Mouse (Mus musculus): ENCODE results near the gene Prkn. TPM values are rescaled to one million over a fixed set of nuclear protein-coding genes. Genes with fewer than 3 reads are reported as not detected.

Prkn gene
- polyA plus RNA-seq, 1 experiment from 2014 or later = 3.2 TPM

GRCm38 (mm10) chr17:12048695-12049490 lies 1208.7 kb downstream of the Prkn start:
- 88% methylated on average over 9 of the region's 9 CpGs for WGBS (ENCODE audit: missing documents)

DNA sequence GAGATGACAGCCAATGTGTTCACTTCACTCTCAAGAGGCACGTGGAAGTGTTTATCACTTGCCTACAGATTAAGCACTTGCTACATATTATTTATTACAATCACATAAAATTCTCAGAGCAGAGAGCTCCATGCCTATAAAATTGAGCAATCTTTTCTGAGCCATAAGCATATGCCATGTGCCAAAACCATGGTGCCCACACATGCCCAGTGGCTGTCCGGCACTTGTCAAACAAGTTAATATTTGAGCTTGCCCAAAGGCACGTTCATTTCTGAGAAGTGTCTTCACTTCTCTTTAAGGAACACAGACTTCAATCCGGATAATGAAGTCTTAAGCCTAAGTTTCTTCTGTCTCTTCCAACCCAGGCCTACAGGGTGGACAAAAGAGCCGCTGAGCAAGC lies 1210.1 kb downstream of the Prkn start:
- no peak overlapping the region for H3K4me3 ChIP-seq (ENCODE audit: inconsistent target)
- H3K79me2 ChIP-seq (ENCODE audit: inconsistent target) = no peaks in the 10 kb centered on the region
- no peaks in the 10 kb centered on the region for H3K36me3 ChIP-seq (ENCODE audit: inconsistent target)
- WGBS (ENCODE audit: missing documents) = 91% methylated on average over 5 of the region's 5 CpGs
- no peak overlapping the region for H3K27ac ChIP-seq

More at GRCm38 (mm10) chr17:12048695-12049490, 1208.7 kb downstream of the Prkn start:
- H3K4me3 ChIP-seq (ENCODE audit: inconsistent target) = no peak overlapping the region
- no peaks in the 10 kb centered on the region for H3K36me3 ChIP-seq (ENCODE audit: inconsistent target)
- no peak overlapping the region for H3K27ac ChIP-seq
- H3K79me2 ChIP-seq (ENCODE audit: inconsistent target) = no peaks in the 10 kb centered on the region

DNA sequence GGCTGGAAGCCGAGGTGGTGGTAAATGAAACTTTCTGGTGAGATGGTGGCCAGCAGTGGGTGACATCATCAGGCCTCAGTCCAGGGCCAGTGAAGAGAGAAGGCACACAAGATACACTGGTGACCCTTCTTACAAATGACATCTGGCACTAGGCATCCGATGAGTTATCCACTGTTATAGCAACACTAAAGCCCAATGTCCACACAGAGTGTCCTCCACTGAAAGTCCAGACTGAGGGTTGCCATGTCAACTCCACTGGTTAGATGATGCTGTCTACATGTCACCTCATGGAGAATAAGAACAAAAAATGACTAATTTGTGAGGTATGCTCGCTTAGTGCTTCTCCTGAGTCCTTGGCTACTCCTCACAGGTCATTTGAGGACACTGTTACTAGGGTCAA lies 1210.8 kb downstream of the Prkn start:
- Histone ChIP-seq H3K27ac (no peak overlapping the region), H3K79me2 (ENCODE audit: inconsistent target) (no peaks in the 10 kb centered on the region), H3K36me3 (ENCODE audit: inconsistent target) (no peaks in the 10 kb centered on the region), H3K4me3 (ENCODE audit: inconsistent target) (no peak overlapping the region)
- 93% methylated on average over 3 of the region's 3 CpGs for WGBS (ENCODE audit: missing documents)

GRCm38 (mm10) chr17:12052651-12053050 lies 1212.5 kb downstream of the Prkn start:
- Histone ChIP-seq H3K36me3 (ENCODE audit: inconsistent target) (no peaks in the 10 kb centered on the region), H3K4me3 (ENCODE audit: inconsistent target) (no peak overlapping the region), H3K79me2 (ENCODE audit: inconsistent target) (no peaks in the 10 kb centered on the region), H3K27ac (no peak overlapping the region)
- 95% methylated on average over 12 of the region's 12 CpGs for WGBS (ENCODE audit: missing documents)

DNA sequence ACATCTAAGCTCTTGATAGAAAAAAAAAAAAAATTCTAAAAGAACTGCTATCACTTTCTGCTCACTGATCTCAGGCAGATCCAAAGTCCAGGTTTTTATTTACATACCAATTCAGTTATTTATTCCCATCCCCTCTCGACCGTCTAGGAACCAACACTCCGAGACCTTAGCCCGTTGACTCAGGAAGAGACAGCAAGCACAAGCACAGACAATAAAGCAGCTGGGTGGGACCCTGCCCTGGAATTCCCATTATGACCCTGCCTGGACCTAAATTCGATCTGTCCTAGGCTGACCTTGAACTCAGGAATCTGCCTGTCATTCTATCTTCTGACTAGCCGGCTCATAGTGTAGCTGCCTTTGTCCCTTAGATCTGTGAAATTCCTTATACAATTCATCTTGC lies 1218.9 kb downstream of the Prkn start:
- WGBS (ENCODE audit: missing documents) = 89% methylated on average over 6 of the region's 6 CpGs
- no peak overlapping the region for H3K27ac ChIP-seq
- no peaks in the 10 kb centered on the region for H3K79me2 ChIP-seq (ENCODE audit: inconsistent target)
- no peak overlapping the region for H3K4me3 ChIP-seq (ENCODE audit: inconsistent target)
- no peaks in the 10 kb centered on the region for H3K36me3 ChIP-seq (ENCODE audit: inconsistent target)

- H3K4me3 ChIP-seq (ENCODE audit: inconsistent target) = no peak overlapping the region
- H3K79me2 ChIP-seq (ENCODE audit: inconsistent target) = no peaks in the 10 kb centered on the region
- WGBS (ENCODE audit: missing documents) = 89% methylated on average over 10 of the region's 10 CpGs
- H3K36me3 ChIP-seq (ENCODE audit: inconsistent target) = no peaks in the 10 kb centered on the region
- H3K27ac ChIP-seq = no peak overlapping the region
These were observed 1221.2 kb downstream of the Prkn start for GRCm38 (mm10) chr17:12061381-12061780.

DNA sequence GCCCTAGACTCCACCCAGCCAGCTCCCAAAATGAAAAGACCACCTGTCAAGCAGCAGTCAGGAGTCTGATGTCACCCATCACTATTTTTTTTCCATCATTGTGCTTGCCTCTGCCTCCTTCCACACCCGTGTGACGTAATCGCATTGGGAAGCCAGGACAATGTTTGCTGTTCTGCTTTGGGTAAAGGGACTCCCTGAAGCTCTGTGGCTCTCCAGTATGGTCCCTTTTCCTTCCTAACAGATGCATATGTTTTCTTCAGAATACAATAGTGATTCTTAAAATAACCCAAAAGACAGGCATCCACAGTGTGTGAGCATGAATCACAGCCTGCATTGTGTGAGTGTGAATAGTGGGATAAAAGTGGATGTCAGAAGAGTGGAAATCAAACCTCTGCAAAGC lies 1222.7 kb downstream of the Prkn start:
- Histone ChIP-seq H3K4me3 (ENCODE audit: inconsistent target) (no peak overlapping the region), H3K27ac (no peak overlapping the region), H3K36me3 (ENCODE audit: inconsistent target) (no peaks in the 10 kb centered on the region), H3K79me2 (ENCODE audit: inconsistent target) (no peaks in the 10 kb centered on the region)
- WGBS (ENCODE audit: missing documents) = 95% methylated on average over 3 of the region's 3 CpGs

DNA sequence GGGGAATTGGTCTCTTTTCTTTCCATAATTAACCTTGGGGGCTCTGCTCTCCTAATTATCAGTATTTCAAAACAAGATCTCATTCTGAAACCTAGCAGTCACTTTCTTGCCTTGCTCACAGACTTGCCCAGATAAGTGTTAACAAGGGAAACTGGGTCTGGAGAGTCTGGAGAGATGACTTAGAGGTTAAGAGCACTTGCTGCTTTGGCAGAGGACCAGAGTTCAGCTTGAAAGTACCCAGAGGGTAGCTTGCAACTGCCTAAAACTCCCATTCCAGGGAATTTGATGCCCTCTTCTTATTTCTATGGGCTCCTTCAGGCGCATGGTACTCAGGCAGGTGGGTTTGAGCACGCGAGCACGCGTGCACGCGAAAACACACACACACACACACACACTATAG lies 1223.3 kb downstream of the Prkn start:
- no peak overlapping the region for H3K4me3 ChIP-seq (ENCODE audit: inconsistent target)
- no peaks in the 10 kb centered on the region for H3K36me3 ChIP-seq (ENCODE audit: inconsistent target)
- H3K27ac ChIP-seq = no peak overlapping the region
- 98% methylated on average over 7 of the region's 7 CpGs for WGBS (ENCODE audit: missing documents)
- no peaks in the 10 kb centered on the region for H3K79me2 ChIP-seq (ENCODE audit: inconsistent target)

DNA sequence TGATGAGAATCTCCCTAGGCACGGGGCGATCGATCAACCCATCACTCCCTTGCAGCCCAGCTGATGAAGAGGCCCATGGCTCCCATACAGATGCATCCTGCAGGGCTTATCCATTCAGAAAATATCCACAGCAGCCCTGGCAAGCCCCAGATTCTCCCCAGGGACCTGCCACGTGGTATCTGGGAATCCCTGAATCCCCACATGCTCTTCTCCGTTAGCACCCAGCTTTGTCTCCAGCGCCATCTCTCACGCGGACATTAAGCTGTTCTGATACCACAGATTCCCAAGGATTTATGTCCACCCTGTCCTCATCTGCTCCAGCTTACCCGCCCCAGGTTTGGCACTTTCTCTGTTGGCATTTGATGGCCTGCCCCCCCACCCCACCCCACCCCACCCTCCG lies 1225.9 kb downstream of the Prkn start:
- H3K27ac ChIP-seq = no peak overlapping the region
- no peak overlapping the region for H3K4me3 ChIP-seq (ENCODE audit: inconsistent target)
- no peaks in the 10 kb centered on the region for H3K79me2 ChIP-seq (ENCODE audit: inconsistent target)
- 85% methylated on average over 10 of the region's 10 CpGs for WGBS (ENCODE audit: missing documents)
- no peaks in the 10 kb centered on the region for H3K36me3 ChIP-seq (ENCODE audit: inconsistent target)

DNA sequence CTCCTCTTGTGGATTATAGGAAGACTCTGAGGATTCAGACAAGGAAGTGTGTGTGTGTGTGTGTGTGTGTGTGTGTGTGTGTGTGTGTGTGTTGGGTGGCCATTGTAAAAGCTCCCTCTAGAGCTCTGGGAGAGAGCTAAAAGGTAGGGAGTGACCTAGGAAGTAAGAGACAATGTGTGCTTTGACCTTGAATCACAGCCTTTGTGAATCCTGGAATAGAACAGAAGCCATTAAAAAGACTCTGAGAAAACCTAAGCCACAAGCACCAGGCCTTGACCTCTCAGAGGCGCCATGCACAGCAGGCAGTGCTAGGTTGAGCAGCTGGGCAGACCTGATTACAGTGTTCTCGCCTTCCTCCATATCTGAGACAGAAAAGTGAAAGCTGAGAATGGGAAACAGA lies 1236.6 kb downstream of the Prkn start:
- H3K79me2 ChIP-seq (ENCODE audit: inconsistent target) = no peaks in the 10 kb centered on the region
- no peaks in the 10 kb centered on the region for H3K36me3 ChIP-seq (ENCODE audit: inconsistent target)
- H3K4me3 ChIP-seq (ENCODE audit: inconsistent target) = no peak overlapping the region
- no peak overlapping the region for H3K27ac ChIP-seq
- WGBS (ENCODE audit: missing documents) = 80% methylated on average over 2 of the region's 2 CpGs

GRCm38 (mm10) chr17:12080656-12081495 lies 1240.7 kb downstream of the Prkn start:
- Histone ChIP-seq H3K79me2 (ENCODE audit: inconsistent target) (no peaks in the 10 kb centered on the region), H3K36me3 (ENCODE audit: inconsistent target) (no peaks in the 10 kb centered on the region)
- 63% methylated on average over 20 of the region's 20 CpGs for WGBS (ENCODE audit: missing documents)

GRCm38 (mm10) chr17:12082201-12082600 lies 1242.0 kb downstream of the Prkn start:
- Histone ChIP-seq H3K79me2 (ENCODE audit: inconsistent target) (no peaks in the 10 kb centered on the region), H3K4me3 (ENCODE audit: inconsistent target) (no peak overlapping the region), H3K36me3 (ENCODE audit: inconsistent target) (no peaks in the 10 kb centered on the region), H3K27ac (no peak overlapping the region)
- WGBS (ENCODE audit: missing documents) = 90% methylated on average over 5 of the region's 5 CpGs

More at GRCm38 (mm10) chr17:12080656-12081495, 1240.7 kb downstream of the Prkn start:
- no peak overlapping the region for H3K27ac ChIP-seq
- H3K4me3 ChIP-seq (ENCODE audit: inconsistent target) = no peak overlapping the region

GRCm38 (mm10) chr17:12090261-12090927 lies 1250.2 kb downstream of the Prkn start:
- Histone ChIP-seq H3K27ac (no peak overlapping the region), H3K36me3 (ENCODE audit: inconsistent target) (no peaks in the 10 kb centered on the region), H3K4me3 (ENCODE audit: inconsistent target) (no peak overlapping the region), H3K79me2 (ENCODE audit: inconsistent target) (no peaks in the 10 kb centered on the region)
- WGBS (ENCODE audit: missing documents) = 84% methylated on average over 5 of the region's 5 CpGs

- WGBS (ENCODE audit: missing documents) = 95% methylated on average over 5 of the region's 6 CpGs
- Histone ChIP-seq H3K4me3 (ENCODE audit: inconsistent target) (no peak overlapping the region), H3K79me2 (ENCODE audit: inconsistent target) (no peaks in the 10 kb centered on the region), H3K27ac (no peak overlapping the region), H3K36me3 (ENCODE audit: inconsistent target) (no peaks in the 10 kb centered on the region)
These were observed 1252.8 kb downstream of the Prkn start for GRCm38 (mm10) chr17:12092901-12093564.
